Mouse (Mus musculus): ENCODE measurements around the gene Ctss.

DNA sequence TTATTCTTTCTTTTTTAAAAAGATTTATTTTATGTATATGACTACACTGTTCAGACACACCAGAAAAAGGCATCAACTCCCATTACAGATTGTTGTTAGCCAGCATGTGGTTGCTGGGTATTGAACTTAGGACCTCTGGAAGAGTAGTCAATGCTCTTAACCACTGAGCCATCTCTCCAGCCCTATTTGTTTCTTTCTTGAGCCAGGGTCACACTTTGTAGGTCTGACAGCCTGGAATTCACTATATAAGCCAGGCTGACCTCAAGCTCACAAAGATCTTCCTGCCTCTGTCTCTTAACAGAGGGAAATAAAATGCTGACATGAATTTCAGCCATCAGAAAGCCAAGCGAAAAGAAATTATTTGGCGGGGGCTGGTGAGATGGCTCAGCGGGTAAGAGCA lies 43.0 kb downstream of the Ctss start:
- TF ChIP-seq POLR2A (IDR thresholded peaks at IDR 0.05; ENCODE audit: control insufficient read depth, low read depth, low read length): no peak
- TF ChIP-seq CTCF (IDR thresholded peaks at IDR 0.05; ENCODE audit: control insufficient read depth, insufficient read depth, insufficient replicate concordance, low read depth, low read length): no peak
